Mouse (Mus musculus): Measurements from ENCODE around the gene Ago1.

The Ago1 gene

GRCm38 (mm10) chr4:126473031-126473430 lies 4.6 kb upstream of the Ago1 start:
- in situ Hi-C loops (cut with MboI, MseI) = no loop called here

- in situ Hi-C loops (cut with MboI, MseI) = loop anchor here (10.0 kb wide), 1 partner anchor 255 kb away; no protein-coding TSS in a partner anchor
Observed at GRCm38 (mm10) chr4:126469334-126469733, 951 bp upstream of the Ago1 start.

GRCm38 (mm10) chr4:126468925-126469324 lies 542 bp upstream of the Ago1 start:
- in situ Hi-C loops (cut with MboI, MseI) = loop anchor here (10.0 kb wide), 1 partner anchor 254 kb away; no protein-coding TSS in a partner anchor

GRCm38 (mm10) chr4:126467721-126468284 lies 580 bp downstream of the Ago1 start:
- in situ Hi-C loops (cut with MboI, MseI) = loop anchor here (10.0 kb wide), 1 partner anchor 253 kb away; no protein-coding TSS in a partner anchor

- in situ Hi-C loops (cut with MboI, MseI) = loop anchor here (10.0 kb wide), 1 partner anchor 252 kb away; no protein-coding TSS in a partner anchor
Observed at GRCm38 (mm10) chr4:126466251-126466750, 2.1 kb downstream of the Ago1 start.

GRCm38 (mm10) chr4:126465843-126466242 lies 2.5 kb downstream of the Ago1 start:
- in situ Hi-C loops (cut with MboI, MseI) = loop anchor here (10.0 kb wide), 1 partner anchor 251 kb away; no protein-coding TSS in a partner anchor

- in situ Hi-C loops (cut with MboI, MseI) = loop anchor here (10.0 kb wide), 1 partner anchor 250 kb away; no protein-coding TSS in a partner anchor
Observed at GRCm38 (mm10) chr4:126464892-126465235, 3.5 kb downstream of the Ago1 start.

GRCm38 (mm10) chr4:126464189-126464891 lies 4.0 kb downstream of the Ago1 start:
- in situ Hi-C loops (cut with MboI, MseI) = loop anchor here (10.0 kb wide), 1 partner anchor 250 kb away; no protein-coding TSS in a partner anchor

- in situ Hi-C loops (cut with MboI, MseI) = no loop called here
Observed at GRCm38 (mm10) chr4:126455441-126455840, 12.9 kb downstream of the Ago1 start.

- in situ Hi-C loops (cut with MboI, MseI) = no loop called here
Observed at GRCm38 (mm10) chr4:126454547-126455254, 13.7 kb downstream of the Ago1 start.

GRCm38 (mm10) chr4:126450268-126450667 lies 18.1 kb downstream of the Ago1 start:
- in situ Hi-C loops (cut with MboI, MseI) = no loop called here

- in situ Hi-C loops (cut with MboI, MseI) = no loop called here
Observed at GRCm38 (mm10) chr4:126447126-126447525, 21.3 kb downstream of the Ago1 start.

- in situ Hi-C loops (cut with MboI, MseI) = no loop called here
Observed at GRCm38 (mm10) chr4:126444528-126444927, 23.9 kb downstream of the Ago1 start.

- in situ Hi-C loops (cut with MboI, MseI) = no loop called here
Observed at GRCm38 (mm10) chr4:126438261-126438660, 30.1 kb downstream of the Ago1 start.

- in situ Hi-C loops (cut with MboI, MseI) = no loop called here
Observed at GRCm38 (mm10) chr4:126436268-126436667, 32.1 kb downstream of the Ago1 start.

- in situ Hi-C loops (cut with MboI, MseI) = loop anchor here (5.0 kb wide), 1 partner anchor 107 kb away; the partner anchor contains the start of gene Tekt2
Observed at GRCm38 (mm10) chr4:126434094-126434493, 34.3 kb downstream of the Ago1 start.

- in situ Hi-C loops (cut with MboI, MseI) = loop anchor here (5.0 kb wide), 1 partner anchor 106 kb away; the partner anchor contains the start of gene Tekt2
Observed at GRCm38 (mm10) chr4:126433175-126433574, 35.2 kb downstream of the Ago1 start.

- in situ Hi-C loops (cut with MboI, MseI) = loop anchor here (5.0 kb wide), 1 partner anchor 104 kb away; the partner anchor contains the start of gene Tekt2
Observed at GRCm38 (mm10) chr4:126431746-126432145, 36.6 kb downstream of the Ago1 start.

- in situ Hi-C loops (cut with MboI, MseI) = loop anchor here (5.0 kb wide), 1 partner anchor 102 kb away; the partner anchor contains the start of gene Tekt2
Observed at GRCm38 (mm10) chr4:126429347-126430079, 38.9 kb downstream of the Ago1 start, which contains the start of gene Ago3. Ago3 (minus strand) TSS chr4:126429556.

GRCm38 (mm10) chr4:126428682-126429346 lies 39.6 kb downstream of the Ago1 start:
- in situ Hi-C loops (cut with MboI, MseI) = no loop called here

All from T-helper 1 cell (primary cell).